Mouse (Mus musculus) frontal cortex, postnatal 14 days (tissue): Measurements from ENCODE around the gene Abcc10.

Experiments used
- DNase-seq, 2 experiments: peaks; one replicate each; pipeline ENCODE4 v3.0.0; 2022; ENCODE audit warnings: low spot score in 2 of 2

Gene Abcc10

GRCm38 (mm10) chr17:46258279-46259053 lies 69.7 kb downstream of the Abcc10 start:
- DNase-seq = no peak

- no peak for DNase-seq
Measured at GRCm38 (mm10) chr17:46255147-46255546, 73.0 kb downstream of the Abcc10 start.

- peak in 1 of 2 experiments; percentile 45 for DNase-seq
Measured at GRCm38 (mm10) chr17:46254106-46254505, 74.0 kb downstream of the Abcc10 start.

GRCm38 (mm10) chr17:46253452-46254084 lies 74.6 kb downstream of the Abcc10 start, which contains the start of gene Lrrc73:
Lrrc73 (plus strand) TSS chr17:46253531.
- DNase-seq = peak; percentile 85 to 96
